Mouse (Mus musculus): ENCODE results near the gene Atp11a.

- no peak for TF ChIP-seq ZC3H11A (IDR thresholded peaks at IDR 0.05; ENCODE audit: borderline replicate concordance, low read depth, low read length)
- TF ChIP-seq HCFC1 (IDR thresholded peaks at IDR 0.05; ENCODE audit: borderline replicate concordance, insufficient read depth, low read length) = no peak
These were observed 48.8 kb downstream of the Atp11a start for GRCm38 (mm10) chr8:12805569-12805968.
